Mouse (Mus musculus): Measurements from ENCODE around the gene Fhit. TPM values are rescaled to one million over a fixed set of nuclear protein-coding genes. Genes with fewer than 3 reads are reported as not detected.
"Not testable (repeated sequence)": the region's sequence is repeated elsewhere in the genome, so short reads cannot be mapped to it uniquely, and the experiment has no call there.

The Fhit gene
- total RNA-seq, 2 experiments from 2014 or later = 5.1 to 6.5 TPM

- DNase-seq (ENCODE audit: low spot score in 2 of 2) = no peak
These were observed 228.2 kb downstream of the Fhit start for GRCm38 (mm10) chr14:10933667-10934066.

GRCm38 (mm10) chr14:10917893-10918803 is 243.7 kb downstream of the Fhit start:
- peak in 1 of 2 experiments; percentile 13 for DNase-seq (ENCODE audit: low spot score in 2 of 2)

- DNase-seq (ENCODE audit: low spot score in 2 of 2) = no peak
These were observed 253.8 kb downstream of the Fhit start for GRCm38 (mm10) chr14:10908011-10908410.

- no peak for DNase-seq (ENCODE audit: low spot score in 2 of 2)
These were observed 279.1 kb downstream of the Fhit start for GRCm38 (mm10) chr14:10882759-10883158.

GRCm38 (mm10) chr14:10880749-10881148 is 281.1 kb downstream of the Fhit start:
- DNase-seq (ENCODE audit: low spot score in 2 of 2) = no peak

GRCm38 (mm10) chr14:10874595-10875372 is 287.1 kb downstream of the Fhit start:
- no peak for DNase-seq (ENCODE audit: low spot score in 2 of 2)

GRCm38 (mm10) chr14:10857606-10858005 is 304.2 kb downstream of the Fhit start:
- DNase-seq (ENCODE audit: low spot score in 2 of 2) = no peak

- no peak for DNase-seq (ENCODE audit: low spot score in 2 of 2)
These were observed 309.9 kb downstream of the Fhit start for GRCm38 (mm10) chr14:10851936-10852335.

- DNase-seq (ENCODE audit: low spot score in 2 of 2) = no peak
These were observed 325.8 kb downstream of the Fhit start for GRCm38 (mm10) chr14:10836001-10836400.

GRCm38 (mm10) chr14:10824819-10825218 is 337.0 kb downstream of the Fhit start:
- DNase-seq (ENCODE audit: low spot score in 2 of 2) = peak in 1 of 2 experiments; percentile 5

- DNase-seq (ENCODE audit: low spot score in 2 of 2) = no peak
These were observed 348.3 kb downstream of the Fhit start for GRCm38 (mm10) chr14:10813551-10813950.

- DNase-seq (ENCODE audit: low spot score in 2 of 2) = peak in 1 of 2 experiments; percentile 28
These were observed 363.2 kb downstream of the Fhit start for GRCm38 (mm10) chr14:10798489-10799180.

- no peak for DNase-seq (ENCODE audit: low spot score in 2 of 2)
These were observed 364.2 kb downstream of the Fhit start for GRCm38 (mm10) chr14:10797595-10797994.

- DNase-seq (ENCODE audit: low spot score in 2 of 2) = peak in 1 of 2 experiments; percentile 13
These were observed 366.2 kb downstream of the Fhit start for GRCm38 (mm10) chr14:10795498-10796075.

- DNase-seq (ENCODE audit: low spot score in 2 of 2) = no peak
These were observed 377.9 kb downstream of the Fhit start for GRCm38 (mm10) chr14:10783929-10784328.

GRCm38 (mm10) chr14:10778721-10779120 is 383.1 kb downstream of the Fhit start:
- no peak for DNase-seq (ENCODE audit: low spot score in 2 of 2)

- DNase-seq (ENCODE audit: low spot score in 2 of 2) = not testable (repeated sequence)
These were observed 407.0 kb downstream of the Fhit start for GRCm38 (mm10) chr14:10754883-10755282.

GRCm38 (mm10) chr14:10738076-10738475 is 423.8 kb downstream of the Fhit start:
- no peak for DNase-seq (ENCODE audit: low spot score in 2 of 2)

GRCm38 (mm10) chr14:10722525-10722924 is 439.3 kb downstream of the Fhit start:
- peak in 1 of 2 experiments; percentile 6 for DNase-seq (ENCODE audit: low spot score in 2 of 2)

- peak in 1 of 2 experiments; percentile 19 for DNase-seq (ENCODE audit: low spot score in 2 of 2)
These were observed 448.9 kb downstream of the Fhit start for GRCm38 (mm10) chr14:10712916-10713315.

- peak; percentile 41 to 78 for DNase-seq (ENCODE audit: low spot score in 2 of 2)
These were observed 449.3 kb downstream of the Fhit start for GRCm38 (mm10) chr14:10712522-10712881.

Measured in layer of hippocampus, postnatal 14 days (tissue).